Comparison of ENCODE assay signal across 10 mouse cellular contexts in the genomic region with DNA sequence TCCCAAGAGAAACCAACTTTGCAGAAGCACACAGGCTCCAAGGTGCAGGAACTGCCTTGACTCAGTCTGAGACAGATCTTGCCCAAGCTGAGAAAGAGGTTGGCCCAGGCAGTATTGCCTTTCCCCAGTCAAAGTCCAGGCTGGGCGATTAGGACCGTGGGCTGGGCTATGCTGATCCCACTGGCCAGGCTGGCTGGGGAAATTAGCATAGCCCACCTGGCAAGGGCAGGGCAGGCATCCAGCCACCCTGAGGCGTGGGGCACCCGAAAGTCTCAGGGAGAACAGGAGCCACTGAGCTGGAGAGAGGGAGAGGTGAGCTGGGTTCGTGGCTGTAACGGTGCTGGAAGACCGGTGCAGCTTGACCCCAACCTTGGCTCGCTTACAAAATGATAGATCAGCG. TPM values are rescaled to one million over a fixed set of nuclear protein-coding genes. Genes with fewer than 3 reads are reported as not detected.
DNase-seq lines count a peak whose midpoint lies in the region; ATAC-seq lines count a peak whose summit lies in the region.
"Had no signal": no experiment of that assay in that cellular context is flagged by ENCODE, and none has a peak within 500 bp of the region (broad histone marks: within the 10 kb centered on the region; RNA-seq: fewer than 3 reads in every experiment).

No protein-coding gene starts in this region.

- H3K27ac ChIP-seq in heart, embryonic 13.5 days (replicated peaks): no peak overlapping the region
- H3K27ac ChIP-seq in midbrain, embryonic 10.5 days (replicated peaks): no peak overlapping the region
- H3K27ac ChIP-seq in midbrain, embryonic 16.5 days (ENCODE audit: low read length): no peak overlapping the region
- no peak overlapping the region for H3K27ac ChIP-seq in hindbrain, embryonic 16.5 days (ENCODE audit: low read depth, low read length)
- H3K27ac ChIP-seq in stomach, embryonic 14.5 days (ENCODE audit: low read length): no peak overlapping the region

- peaks cover 12% of the 10 kb centered on the region for H3K4me1 ChIP-seq in heart, embryonic 13.5 days
- H3K4me1 ChIP-seq in midbrain, embryonic 10.5 days: peaks cover 10% of the 10 kb centered on the region
- H3K4me1 ChIP-seq in midbrain, embryonic 16.5 days (ENCODE audit: control insufficient read depth, insufficient read depth, low read length): no peaks in the 10 kb centered on the region
- H3K4me1 ChIP-seq in hindbrain, embryonic 16.5 days (ENCODE audit: control insufficient read depth, insufficient read depth, low read depth, low read length): peaks cover 2% of the 10 kb centered on the region; the same call in 1 of the 2 replicates
- no peaks in the 10 kb centered on the region for H3K4me1 ChIP-seq in stomach, embryonic 14.5 days (ENCODE audit: control insufficient read depth, insufficient read depth, low read length)

- no peak overlapping the region for H3K4me3 ChIP-seq in heart, embryonic 13.5 days
- H3K4me3 ChIP-seq in midbrain, embryonic 10.5 days: peak overlapping the region; percentile 24
- H3K4me3 ChIP-seq in midbrain, embryonic 16.5 days (ENCODE audit: low read depth, low read length): no peak overlapping the region
- no peak overlapping the region for H3K4me3 ChIP-seq in hindbrain, embryonic 16.5 days (ENCODE audit: low read length)
- H3K4me3 ChIP-seq in stomach, embryonic 14.5 days (ENCODE audit: low read depth, low read length): no peak overlapping the region

- peak overlapping the region; percentile 45 for H3K4me2 ChIP-seq in heart, embryonic 13.5 days
- no peak overlapping the region for H3K4me2 ChIP-seq in midbrain, embryonic 16.5 days (ENCODE audit: low read length)
- H3K4me2 ChIP-seq in hindbrain, embryonic 16.5 days (ENCODE audit: low read length): peak overlapping the region; percentile 14; the same call in 1 of the 2 replicates
- H3K4me2 ChIP-seq in stomach, embryonic 14.5 days (replicated peaks; ENCODE audit: low read depth, low read length): peak overlapping the region; percentile 1; the same call in 1 of the 2 replicates

- H3K27me3 ChIP-seq in heart, embryonic 13.5 days (replicated peaks): peaks cover 28% of the 10 kb centered on the region
- peaks cover 8% of the 10 kb centered on the region; the same call in 1 of the 2 replicates for H3K27me3 ChIP-seq in midbrain, embryonic 10.5 days (ENCODE audit: low read depth, poor library complexity, severe bottlenecking)
- H3K27me3 ChIP-seq in midbrain, embryonic 16.5 days (ENCODE audit: control insufficient read depth, insufficient read depth, low read depth, low read length): no peaks in the 10 kb centered on the region
- H3K27me3 ChIP-seq in hindbrain, embryonic 16.5 days (replicated peaks; ENCODE audit: control insufficient read depth, insufficient read depth, low read length): no peaks in the 10 kb centered on the region
- no peaks in the 10 kb centered on the region for H3K27me3 ChIP-seq in stomach, embryonic 14.5 days (ENCODE audit: control insufficient read depth, insufficient read depth, low read length)

- peak overlapping the region; percentile 58; the same call in 1 of the 2 replicates for H3K9ac ChIP-seq in heart, embryonic 13.5 days
- no peak overlapping the region for H3K9ac ChIP-seq in midbrain, embryonic 16.5 days (ENCODE audit: low read depth, low read length)
- H3K9ac ChIP-seq in hindbrain, embryonic 16.5 days (ENCODE audit: low read depth, low read length): no peak overlapping the region; the same call in 1 of the 2 replicates
- H3K9ac ChIP-seq in stomach, embryonic 14.5 days (replicated peaks; ENCODE audit: low read depth, low read length): no peak overlapping the region

- DNase-seq in heart, adult 9 months (ENCODE audit: low spot score in 2 of 2): no peak
- DNase-seq in midbrain, embryonic 10.5 days (ENCODE audit: low spot score): no peak
- DNase-seq in layer of hippocampus, postnatal 10 days (ENCODE audit: low spot score in 2 of 2): no peak
- no peak for DNase-seq in c-Kit-positive CD71-positive TER-119-positive erythroid progenitor cells, embryonic 14.5 days (ENCODE audit: low spot score)

- H3K36me3 ChIP-seq in heart, embryonic 13.5 days: no peaks in the 10 kb centered on the region
- H3K36me3 ChIP-seq in midbrain, embryonic 10.5 days: no peaks in the 10 kb centered on the region
- no peaks in the 10 kb centered on the region for H3K36me3 ChIP-seq in midbrain, embryonic 16.5 days (ENCODE audit: control insufficient read depth, insufficient read depth, low read length)
- H3K36me3 ChIP-seq in hindbrain, embryonic 16.5 days (ENCODE audit: control insufficient read depth, insufficient read depth, low read length): no peaks in the 10 kb centered on the region
- no peaks in the 10 kb centered on the region for H3K36me3 ChIP-seq in stomach, embryonic 14.5 days (ENCODE audit: control insufficient read depth, insufficient read depth, low read length)

- no peaks in the 10 kb centered on the region for H3K9me3 ChIP-seq in heart, embryonic 13.5 days
- no peaks in the 10 kb centered on the region for H3K9me3 ChIP-seq in midbrain, embryonic 10.5 days (replicated peaks)
- H3K9me3 ChIP-seq in midbrain, embryonic 16.5 days (replicated peaks; ENCODE audit: control insufficient read depth, low read length, poor library complexity, severe bottlenecking): no peaks in the 10 kb centered on the region
- H3K9me3 ChIP-seq in hindbrain, embryonic 16.5 days (ENCODE audit: control insufficient read depth, low read length): no peaks in the 10 kb centered on the region
- no peaks in the 10 kb centered on the region for H3K9me3 ChIP-seq in stomach, embryonic 14.5 days (ENCODE audit: control insufficient read depth, low read depth, low read length)

- 0 out of 2 replicates have a peak, but pooled peaks have one; percentile 3 for ATAC-seq in heart, embryonic 13.5 days (ENCODE audit: extremely low read depth, insufficient number of reproducible peaks, low FRiP score, low TSS enrichment)
- no peak for ATAC-seq in midbrain, embryonic 16.5 days
- ATAC-seq in hindbrain, embryonic 16.5 days: no peak
- ATAC-seq in stomach, embryonic 14.5 days (ENCODE audit: insufficient number of reproducible peaks, insufficient read depth, low FRiP score, low read depth): no peak

- WGBS in heart, embryonic 13.5 days: 31% methylated on average over 9 of the region's 9 CpGs
- 36% methylated on average over 9 of the region's 9 CpGs for WGBS in midbrain, embryonic 10.5 days
- WGBS in midbrain, embryonic 16.5 days: 39% methylated on average over 9 of the region's 9 CpGs
- WGBS in hindbrain, embryonic 16.5 days: 39% methylated on average over 9 of the region's 9 CpGs
- 32% methylated on average over 9 of the region's 9 CpGs for WGBS in stomach, embryonic 14.5 days

RNA-seq across cellular contexts. Expression of a gene that starts 15.4 kb away (rescaled TPM):
- 95.5 and 111 TPM in 2 replicates for polyA plus RNA-seq in heart, embryonic 13.5 days (2015; fragmentation: Nextera tagmentation; extraction: Ambion mirVana)
- polyA plus RNA-seq in midbrain, embryonic 10.5 days (2016; fragmentation: Nextera tagmentation; extraction: Ambion mirVana): 156 and 165 TPM in 2 replicates
- polyA plus RNA-seq in midbrain, embryonic 16.5 days (2015; fragmentation: Nextera tagmentation; extraction: Ambion mirVana): 132 and 139 TPM in 2 replicates
- 125 and 134 TPM in 2 replicates for polyA plus RNA-seq in hindbrain, embryonic 16.5 days (2015; fragmentation: Nextera tagmentation; extraction: Ambion mirVana)
- 145 and 153 TPM in 2 replicates for polyA plus RNA-seq in stomach, embryonic 14.5 days (2014; fragmentation: Nextera tagmentation; extraction: Ambion mirVana)
- 10 to 100 TPM; 54.4 to 59.7 TPM for total RNA-seq in layer of hippocampus, postnatal 10 days (2021)

RNA-seq across cellular contexts. Expression of a gene that starts 24.3 kb away (rescaled TPM):
- polyA plus RNA-seq in heart, embryonic 13.5 days (2015; fragmentation: Nextera tagmentation; extraction: Ambion mirVana): not detected in 2 replicates
- not detected in 2 replicates for polyA plus RNA-seq in midbrain, embryonic 10.5 days (2016; fragmentation: Nextera tagmentation; extraction: Ambion mirVana)
- not detected in 2 replicates for polyA plus RNA-seq in midbrain, embryonic 16.5 days (2015; fragmentation: Nextera tagmentation; extraction: Ambion mirVana)
- not detected in 2 replicates for polyA plus RNA-seq in hindbrain, embryonic 16.5 days (2015; fragmentation: Nextera tagmentation; extraction: Ambion mirVana)
- polyA plus RNA-seq in stomach, embryonic 14.5 days (2014; fragmentation: Nextera tagmentation; extraction: Ambion mirVana): not detected in 2 replicates
- not detected for total RNA-seq in layer of hippocampus, postnatal 10 days (2021)
- total RNA-seq: left cerebral cortex, postnatal 14 days had no signal
- polyA plus RNA-seq: cerebellum, adult 2 months had no signal
